Mouse (Mus musculus): ENCODE data around the gene Ddah1.
"Not testable (repeated sequence)": the region's sequence is repeated elsewhere in the genome, so short reads cannot be mapped to it uniquely, and the experiment has no call there.

Ddah1 gene

GRCm38 (mm10) chr3:145872680-145873079 lies 114.2 kb downstream of the Ddah1 start:
- ChIA-PET POLR2A (interaction anchor here (0.7 to 3.5 kb wide), 45 partner anchors 10 to 429 kb away, joined by 3 to 75 read pairs (median 5); partner anchors contain the start of genes Ccn1 (in 2 of the 4), Bcl10 (in 1 of the 4) and Syde2 (in 1 of the 4)), CTCF (interaction anchor here in 2 of 4 experiments (0.5 to 1.0 kb wide), 6 partner anchors 9 to 450 kb away, joined by 3 to 6 read pairs (median 4); no protein-coding TSS in a partner anchor)

DNA sequence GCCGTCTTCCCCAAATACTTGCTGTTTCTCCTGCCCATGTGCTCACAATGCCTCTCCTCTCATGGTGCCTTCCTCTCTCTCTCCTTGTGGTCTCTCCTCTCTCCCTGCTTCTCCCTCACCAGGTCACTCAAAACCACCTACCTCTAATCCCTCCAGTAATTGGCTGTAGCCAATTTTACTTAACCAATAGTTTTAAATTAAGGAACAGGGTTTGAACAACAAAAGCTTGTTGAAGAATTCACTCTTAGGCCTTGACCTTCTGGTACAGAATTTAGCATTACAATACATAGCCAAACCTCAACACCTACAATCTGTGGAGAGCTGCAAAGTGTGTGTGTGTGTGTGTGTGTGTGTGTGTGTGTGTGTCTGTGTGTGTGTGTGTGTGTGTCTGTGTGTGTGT lies 114.8 kb downstream of the Ddah1 start:
- ChIA-PET POLR2A (interaction anchor here (0.6 to 3.5 kb wide), 43 partner anchors 10 to 430 kb away, joined by 3 to 75 read pairs (median 5); partner anchors contain the start of genes Ccn1 (in 2 of the 4), Bcl10 (in 1 of the 4) and Syde2 (in 1 of the 4)), CTCF (interaction anchor here in 2 of 4 experiments (0.5 to 1.0 kb wide), 4 partner anchors 40 to 450 kb away, joined by 4 to 6 read pairs (median 5); no protein-coding TSS in a partner anchor)

GRCm38 (mm10) chr3:145874126-145874525 lies 115.7 kb downstream of the Ddah1 start:
- POLR2A ChIA-PET: interaction anchor here in 3 of 4 experiments (0.5 to 3.5 kb wide), 10 partner anchors 11 to 222 kb away, joined by 3 to 75 read pairs (median 5); no protein-coding TSS in a partner anchor

DNA sequence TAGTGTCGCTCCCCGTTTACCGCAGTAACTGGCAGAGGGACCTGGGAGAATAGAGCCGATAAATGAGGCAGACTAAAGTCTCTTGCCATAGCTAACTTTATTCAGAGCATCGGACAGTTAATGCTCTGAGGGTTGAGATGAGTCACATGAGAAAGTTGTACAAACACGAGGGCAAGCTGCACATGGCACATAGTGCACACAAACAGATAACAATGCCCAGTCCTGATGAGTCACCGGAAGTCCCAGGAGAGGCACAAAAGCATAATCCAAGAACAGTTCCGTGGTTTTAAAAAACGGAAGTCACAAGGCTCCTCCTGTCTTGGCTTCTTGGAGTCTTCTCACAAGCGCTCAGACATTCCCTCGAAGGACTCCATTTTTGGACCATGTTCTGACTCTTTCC lies 117.6 kb downstream of the Ddah1 start:
- ChIA-PET POLR2A (no interaction called here), CTCF (no interaction called here)

More at GRCm38 (mm10) chr3:145874126-145874525, 115.7 kb downstream of the Ddah1 start:
- CTCF ChIA-PET: interaction anchor here in 1 of 4 experiments (0.5 kb wide), 1 partner anchor 198 kb away, joined by 4 read pairs; no protein-coding TSS in a partner anchor

GRCm38 (mm10) chr3:145878867-145879266 lies 120.4 kb downstream of the Ddah1 start:
- CTCF ChIA-PET: not testable (repeated sequence)

DNA sequence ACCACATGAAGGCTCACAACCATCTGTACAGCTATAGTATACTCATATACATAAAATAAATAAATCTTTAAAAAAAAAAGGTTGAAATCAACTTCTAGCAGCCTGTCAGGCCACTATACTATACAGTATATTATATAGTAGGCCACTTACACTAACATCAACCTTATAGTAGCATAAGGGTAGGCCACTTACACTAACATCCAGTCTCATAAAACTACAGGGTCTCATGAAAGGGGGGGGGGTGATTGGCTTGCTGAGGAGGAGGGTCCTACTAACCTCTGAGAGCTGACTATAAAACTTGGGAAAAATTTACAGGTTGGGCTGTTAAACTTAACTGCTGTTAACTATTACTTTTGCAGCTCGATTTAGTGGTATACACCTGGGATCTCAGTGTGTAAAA lies 121.9 kb downstream of the Ddah1 start:
- ChIA-PET CTCF (interaction anchor here in 1 of 4 experiments (0.6 kb wide), 1 partner anchor 228 kb away, joined by 3 read pairs; no protein-coding TSS in a partner anchor), POLR2A (no interaction called here)

More at GRCm38 (mm10) chr3:145878867-145879266, 120.4 kb downstream of the Ddah1 start:
- POLR2A ChIA-PET: interaction anchor here in 1 of 4 experiments (1.4 kb wide), 1 partner anchor 34 kb away, joined by 4 read pairs; no protein-coding TSS in a partner anchor

DNA sequence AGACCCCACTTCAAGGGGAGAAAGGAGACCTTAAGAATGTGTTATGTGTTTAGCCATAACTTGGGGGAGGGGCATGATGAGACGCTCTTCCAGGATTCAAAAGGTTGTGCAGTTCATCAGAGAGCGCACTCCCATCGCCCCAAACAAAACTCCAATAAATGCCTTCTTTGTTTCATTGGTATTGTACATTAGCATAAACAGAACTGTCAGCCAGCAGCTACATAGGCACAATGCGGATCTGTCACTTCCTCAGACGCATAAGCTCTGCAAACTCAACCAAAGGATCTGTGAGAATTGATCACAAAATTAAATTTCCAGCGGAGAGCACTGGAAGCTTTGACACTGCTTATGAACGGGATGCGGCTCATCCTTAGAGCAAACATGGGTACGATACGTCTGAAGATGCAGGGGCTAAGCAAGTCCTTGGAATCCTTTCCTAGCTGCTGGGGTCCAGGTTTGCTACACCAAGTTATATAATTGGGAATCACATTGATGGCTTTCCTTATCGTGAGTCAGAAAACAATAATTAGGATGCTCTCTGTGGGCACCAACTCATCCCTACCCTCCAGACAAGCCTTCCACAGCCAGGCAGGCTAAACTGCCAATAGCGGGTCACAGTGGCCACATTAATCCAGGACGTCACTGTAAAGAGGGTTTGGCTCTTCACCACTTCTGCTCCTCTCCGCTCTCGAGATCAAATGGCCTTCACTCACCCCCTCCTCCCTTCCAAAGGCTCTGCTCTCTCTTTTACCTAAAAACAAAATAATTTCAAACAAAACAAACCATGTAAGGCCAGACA lies 123.8 kb downstream of the Ddah1 start:
- ChIA-PET POLR2A (no interaction called here), CTCF (no interaction called here)

- ChIA-PET POLR2A (interaction anchor here in 1 of 4 experiments (1.3 kb wide), 1 partner anchor 234 kb away, joined by 4 read pairs; the partner anchor contains the start of gene Ccn1), CTCF (interaction anchor here in 2 of 4 experiments (0.6 to 1.1 kb wide), 2 partner anchors 158 to 1081 kb away, joined by 3 to 4 read pairs; no protein-coding TSS in a partner anchor)
Measured at GRCm38 (mm10) chr3:145883233-145883632, 124.8 kb downstream of the Ddah1 start.

- ChIA-PET POLR2A (interaction anchor here in 1 of 4 experiments (0.6 to 0.9 kb wide), 2 partner anchors 236 to 267 kb away, joined by 3 read pairs; partner anchors contain the start of gene Ccn1), CTCF (no interaction called here)
Measured at GRCm38 (mm10) chr3:145885376-145885775, 126.9 kb downstream of the Ddah1 start.

- ChIA-PET CTCF (interaction anchor here in 1 of 4 experiments (0.7 kb wide), 1 partner anchor 259 kb away, joined by 3 read pairs; no protein-coding TSS in a partner anchor), POLR2A (interaction anchor here in 1 of 4 experiments (0.6 kb wide), 1 partner anchor 266 kb away, joined by 3 read pairs; no protein-coding TSS in a partner anchor)
Measured at GRCm38 (mm10) chr3:145885851-145886464, 127.5 kb downstream of the Ddah1 start.

DNA sequence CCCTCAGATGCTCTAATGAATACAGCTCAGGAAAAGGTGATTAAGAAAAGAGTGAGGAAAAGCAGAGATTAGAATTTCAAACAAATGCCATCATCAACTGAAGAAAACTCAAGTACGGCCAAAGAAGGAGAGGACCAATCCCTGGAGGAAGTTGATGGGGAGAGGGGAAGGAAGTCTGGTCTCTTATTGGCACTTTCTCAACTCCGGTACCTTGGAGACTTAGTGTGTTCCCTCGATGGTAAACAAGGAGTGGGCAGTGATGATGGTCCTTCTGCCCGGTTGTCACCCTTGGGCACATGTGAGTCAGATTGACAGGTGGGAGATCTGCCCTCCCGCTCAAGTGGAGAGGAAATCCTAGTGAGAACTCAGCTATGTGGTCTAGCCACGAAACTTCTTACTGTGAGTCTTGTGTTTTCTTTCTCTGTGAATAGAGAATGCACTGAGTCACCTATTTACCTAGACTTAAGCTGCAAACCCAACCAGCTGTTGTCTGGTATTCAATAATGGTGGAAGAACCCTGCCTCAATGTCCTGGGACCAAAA lies 129.0 kb downstream of the Ddah1 start:
- ChIA-PET POLR2A (interaction anchor here in 1 of 4 experiments (0.7 kb wide), 1 partner anchor 11 kb away, joined by 3 read pairs; no protein-coding TSS in a partner anchor), CTCF (no interaction called here)

DNA sequence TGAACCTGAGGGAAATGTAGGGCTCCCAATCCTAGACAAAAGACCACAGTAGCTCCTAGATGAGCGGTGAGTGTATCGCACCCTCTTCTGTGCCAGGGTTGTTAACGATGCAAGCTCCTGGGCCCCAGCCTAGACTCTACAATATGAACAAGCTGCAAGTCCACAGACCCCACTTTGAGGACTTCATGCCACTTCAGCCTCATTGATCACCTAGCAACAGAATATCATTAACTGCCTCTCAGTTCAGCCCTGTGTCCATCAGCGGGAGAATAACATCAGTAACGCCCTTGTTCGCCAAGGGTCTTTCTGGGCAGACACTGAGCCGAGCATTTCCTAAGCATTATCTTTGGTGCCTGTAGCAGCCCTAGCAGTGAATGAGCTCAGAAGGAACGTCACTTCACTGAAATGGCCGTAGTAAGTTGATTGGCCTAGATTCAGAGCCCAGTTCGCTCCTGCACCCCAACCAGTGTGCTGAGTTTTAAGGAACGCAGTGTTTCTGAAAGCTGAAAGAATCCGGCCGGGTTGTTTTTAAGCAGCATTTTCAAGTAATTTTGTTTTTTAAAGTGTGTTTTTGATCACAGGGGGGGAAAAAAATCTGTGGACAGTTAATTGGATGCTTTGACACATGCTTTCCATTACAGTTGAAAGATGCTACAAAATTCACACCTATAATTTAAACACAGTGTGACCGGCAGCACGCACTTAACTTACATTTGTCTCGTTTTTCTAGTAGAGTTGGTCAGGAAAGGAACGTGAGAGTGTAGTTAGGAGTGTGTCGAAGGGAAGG lies 132.1 kb downstream of the Ddah1 start:
- ChIA-PET CTCF (no interaction called here), POLR2A (interaction anchor here in 1 of 4 experiments (1.9 kb wide), 1 partner anchor 17 kb away, joined by 5 read pairs; no protein-coding TSS in a partner anchor)

- POLR2A ChIA-PET: interaction anchor here in 2 of 4 experiments (0.5 to 1.4 kb wide), 3 partner anchors 19 to 146 kb away, joined by 3 to 5 read pairs (median 5); no protein-coding TSS in a partner anchor
- CTCF ChIA-PET: interaction anchor here in 2 of 4 experiments (0.5 to 1.0 kb wide), 2 partner anchors 324 to 480 kb away, joined by 3 read pairs; no protein-coding TSS in a partner anchor
Measured at GRCm38 (mm10) chr3:145892451-145892850, 134.0 kb downstream of the Ddah1 start.

DNA sequence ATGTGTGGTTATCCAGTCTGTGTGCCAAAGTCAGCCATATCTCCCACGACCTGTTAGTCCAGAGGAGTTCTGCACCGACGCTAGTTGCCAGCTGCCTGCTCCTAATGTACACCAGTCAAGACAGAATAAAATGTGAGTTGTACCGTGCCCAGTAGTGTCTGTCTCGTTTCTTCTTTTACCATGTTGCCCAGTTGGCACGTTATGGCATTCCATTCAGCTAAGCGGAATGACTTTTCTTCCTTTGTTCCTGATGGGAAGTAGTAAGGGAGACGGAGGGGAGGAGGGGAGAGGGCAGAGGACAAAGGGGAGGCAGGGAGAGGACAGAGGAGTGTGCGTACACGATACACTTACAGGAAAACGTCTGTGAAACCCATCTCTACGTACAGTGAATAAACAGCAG lies 135.7 kb downstream of the Ddah1 start:
- ChIA-PET CTCF (no interaction called here), POLR2A (interaction anchor here in 1 of 4 experiments (0.7 kb wide), 1 partner anchor 275 kb away, joined by 3 read pairs; no protein-coding TSS in a partner anchor)

GRCm38 (mm10) chr3:145897749-145898148 lies 139.3 kb downstream of the Ddah1 start:
- ChIA-PET CTCF (no interaction called here), POLR2A (interaction anchor here in 3 of 4 experiments (0.6 to 1.5 kb wide), 3 partner anchors 23 to 264 kb away, joined by 3 to 6 read pairs (median 3); no protein-coding TSS in a partner anchor)

DNA sequence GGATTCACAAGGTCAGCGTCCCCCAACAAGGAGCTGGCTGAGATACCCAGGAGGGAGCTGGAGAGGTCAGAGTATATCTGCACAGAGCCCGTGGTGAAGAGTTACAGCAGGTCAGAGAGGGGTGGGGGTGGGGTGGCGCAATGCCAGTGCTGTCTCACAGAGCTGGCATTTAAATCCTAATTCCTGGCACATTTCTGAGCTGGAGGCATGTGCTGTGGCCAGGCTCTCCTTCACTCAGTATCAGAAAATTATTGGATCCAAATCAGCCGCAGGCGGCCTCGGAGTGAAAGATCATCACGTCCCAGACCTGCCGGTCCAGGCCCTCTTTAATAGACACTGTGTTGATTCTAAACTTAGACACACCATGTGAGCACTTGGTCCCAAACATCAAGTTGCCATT lies 141.4 kb downstream of the Ddah1 start:
- CTCF ChIA-PET: interaction anchor here in 2 of 4 experiments (0.6 to 1.3 kb wide), 3 partner anchors 250 to 524 kb away, joined by 3 to 5 read pairs (median 3); partner anchors contain the start of gene Ccn1 (in 1 of the 2)

DNA sequence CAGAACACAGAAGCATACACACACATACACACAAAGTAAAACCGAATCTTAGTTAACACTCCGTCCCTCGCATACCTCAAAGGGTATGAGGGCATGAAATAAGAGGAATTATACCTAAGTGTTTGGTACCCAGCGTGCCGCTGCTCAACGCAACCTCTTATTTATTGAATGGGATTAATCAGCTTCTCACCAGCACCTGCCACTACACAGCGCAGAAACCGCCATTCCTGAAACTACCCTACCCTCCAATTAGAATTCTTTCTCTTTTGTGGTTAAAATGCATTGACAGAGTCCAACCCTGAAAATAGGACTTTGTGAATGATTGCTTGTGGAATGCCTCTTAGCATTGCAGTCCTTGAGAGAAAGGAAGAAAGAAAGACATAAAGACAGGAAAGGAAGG lies 145.1 kb downstream of the Ddah1 start:
- CTCF ChIA-PET: interaction anchor here (0.6 to 1.2 kb wide), 4 partner anchors 80 to 492 kb away, joined by 4 to 9 read pairs (median 6); partner anchors contain the start of gene Ccn1 (in 1 of the 4)
- POLR2A ChIA-PET: interaction anchor here in 2 of 4 experiments (1.2 to 1.7 kb wide), 3 partner anchors 9 to 31 kb away, joined by 4 to 6 read pairs (median 4); no protein-coding TSS in a partner anchor

More for the DNA sequence above, 141.4 kb downstream of the Ddah1 start:
- POLR2A ChIA-PET: interaction anchor here in 2 of 4 experiments (0.6 to 2.2 kb wide), 7 partner anchors 9 to 251 kb away, joined by 3 to 9 read pairs (median 3); no protein-coding TSS in a partner anchor

Measured in embryonic stem cell, embryonic (primary cell).